Mouse (Mus musculus) CH12.LX (cell line): ENCODE results near the gene Ulk4. TPM values are rescaled to one million over a fixed set of nuclear protein-coding genes. Genes with fewer than 3 reads are reported as not detected.

Experiments used
- DNase-seq: peaks from one replicate; pipeline ENCODE4 v3.0.0-alpha.2; 2013; ENCODE audit errors: extremely low read depth
- H3K27ac ChIP-seq: 2 replicates; pipeline ENCODE4 v1.5.1; 2012; ENCODE audit warnings: low read depth, mild to moderate bottlenecking, control low read depth, moderate library complexity; ENCODE audit not compliant: insufficient read depth
- H3K27me3 ChIP-seq: replicated peaks from 2 replicates; pipeline ENCODE3; 2012; ENCODE audit warnings: inconsistent platforms
- H3K36me3 ChIP-seq, 2 experiments: replicated peaks in 1 of 2; 2 replicates each; pipeline versions ENCODE3 to v1.6.1; 2012; ENCODE audit warnings: inconsistent platforms in 1 of 2, low read length in 1 of 2, mild to moderate bottlenecking in 1 of 2, mixed read lengths in 1 of 2, moderate library complexity in 1 of 2; ENCODE audit not compliant: control insufficient read depth in 1 of 2, insufficient read depth in 1 of 2
- H3K4me1 ChIP-seq, 2 experiments: 2 replicates each; pipeline ENCODE4 v1.6.1; 2012; ENCODE audit warnings: inconsistent platforms in 1 of 2, moderate library complexity in 1 of 2; ENCODE audit not compliant: insufficient read depth in 2 of 2, control insufficient read depth in 1 of 2
- H3K4me2 ChIP-seq: 2 replicates; pipeline ENCODE4 v1.6.1; 2012; ENCODE audit warnings: low read depth, mild to moderate bottlenecking, control low read depth; ENCODE audit not compliant: poor library complexity, insufficient read depth, severe bottlenecking
- H3K4me3 ChIP-seq, 3 experiments: fragments of 150-350 bp in 1 of 3; sonication (generic) in 1 of 3; replicated peaks in 1 of 3; 2 replicates each; pipeline versions ENCODE3 to v1.5.1; 2011 to 2012; ENCODE audit warnings: low read depth in 2 of 3, low read length in 2 of 3, mild to moderate bottlenecking in 2 of 3, moderate library complexity in 2 of 3, control low read depth in 1 of 3, improper control_type of control experiment in 1 of 3, inconsistent platforms in 1 of 3, mixed read lengths in 1 of 3; ENCODE audit not compliant: poor library complexity in 1 of 3
- H3K79me2 ChIP-seq: replicated peaks from 2 replicates; pipeline ENCODE4 v1.6.1; 2012; ENCODE audit warnings: mild to moderate bottlenecking, moderate library complexity; ENCODE audit not compliant: control insufficient read depth, poor library complexity, insufficient read depth, severe bottlenecking; ENCODE audit errors: extremely low read depth
- H3K9ac ChIP-seq: 2 replicates; pipeline ENCODE4 v1.6.1; 2012; ENCODE audit warnings: low read depth, mild to moderate bottlenecking, control low read depth, moderate library complexity; ENCODE audit not compliant: insufficient read depth
- H3K9me3 ChIP-seq: replicated peaks from 2 replicates; pipeline ENCODE3; 2012; ENCODE audit warnings: low read length, inconsistent platforms, mixed read lengths
- BHLHE40 ChIP-seq: IDR thresholded peaks from 2 replicates; pipeline ENCODE4 v1.6.1; 2011; ENCODE audit warnings: mild to moderate bottlenecking, low read depth, low read length, improper control_type of control experiment
- CHD1 ChIP-seq: IDR thresholded peaks from 2 replicates; pipeline ENCODE4 v1.6.1; 2012; ENCODE audit warnings: low read depth, low read length, improper control_type of control experiment, inconsistent platforms
- CHD2 ChIP-seq: IDR thresholded peaks from 2 replicates; pipeline ENCODE4 v1.6.1; 2011; ENCODE audit warnings: low read length, improper control_type of control experiment
- CTCF ChIP-seq, 2 experiments: IDR thresholded peaks in 1 of 2; conservative IDR thresholded peaks in 1 of 2; 2 replicates each; pipeline ENCODE4 v1.5.1; 2011 to 2012; ENCODE audit warnings: low read depth in 2 of 2, low read length in 2 of 2, improper control_type of control experiment in 1 of 2, inconsistent platforms in 1 of 2, mild to moderate bottlenecking in 1 of 2, moderate library complexity in 1 of 2
- ELF1 ChIP-seq: IDR thresholded peaks from 2 replicates; pipeline ENCODE4 v1.6.1; 2014; ENCODE audit warnings: low read depth, mild to moderate bottlenecking, inconsistent platforms, low read length, improper control_type of control experiment
- EP300 ChIP-seq: IDR thresholded peaks from 2 replicates; pipeline ENCODE4 v1.6.1; 2011; ENCODE audit warnings: low read length, improper control_type of control experiment
- GABPA ChIP-seq: IDR thresholded peaks from 2 replicates; pipeline ENCODE4 v1.6.1; 2012; ENCODE audit warnings: low read depth, low read length, improper control_type of control experiment, inconsistent platforms; ENCODE audit not compliant: insufficient replicate concordance
- HCFC1 ChIP-seq: IDR thresholded peaks from 2 replicates; pipeline ENCODE4 v1.6.1; 2012; ENCODE audit warnings: low read depth, mild to moderate bottlenecking, inconsistent platforms, low read length, improper control_type of control experiment
- JUND ChIP-seq: conservative IDR thresholded peaks from 2 replicates; pipeline ENCODE4 v1.6.1; 2011; ENCODE audit warnings: low read depth, low read length, improper control_type of control experiment
- KAT2A ChIP-seq: IDR thresholded peaks from 2 replicates; pipeline ENCODE4 v1.6.1; 2012; ENCODE audit warnings: low read length, improper control_type of control experiment, inconsistent platforms; ENCODE audit not compliant: insufficient replicate concordance
- MAX ChIP-seq: IDR thresholded peaks from 2 replicates; pipeline ENCODE4 v1.6.1; 2011; ENCODE audit warnings: low read length, improper control_type of control experiment
- MAZ ChIP-seq: IDR thresholded peaks from 2 replicates; pipeline ENCODE4 v1.6.1; 2012; ENCODE audit warnings: low read depth, mild to moderate bottlenecking, inconsistent platforms, low read length, improper control_type of control experiment, moderate library complexity
- MXI1 ChIP-seq: IDR thresholded peaks from 2 replicates; pipeline ENCODE4 v1.6.1; 2011; ENCODE audit warnings: mild to moderate bottlenecking, low read depth, low read length, improper control_type of control experiment
- NELFE ChIP-seq: IDR thresholded peaks from 2 replicates; pipeline ENCODE4 v1.6.1; 2011; ENCODE audit warnings: low read depth, low read length, improper control_type of control experiment
- PAX5 ChIP-seq: IDR thresholded peaks from 2 replicates; pipeline ENCODE4 v1.6.1; 2012; ENCODE audit warnings: low read length, inconsistent platforms, mixed read lengths
- POLR2A ChIP-seq: IDR thresholded peaks from 2 replicates; pipeline ENCODE4 v1.6.1; 2011; ENCODE audit warnings: low read depth, mild to moderate bottlenecking, improper control_type of control experiment, low read length
- RCOR1 ChIP-seq: conservative IDR thresholded peaks from 2 replicates; pipeline ENCODE4 v1.6.1; 2012; ENCODE audit warnings: low read depth, mild to moderate bottlenecking, inconsistent platforms, low read length, improper control_type of control experiment
- SMC3 ChIP-seq: IDR thresholded peaks from 2 replicates; pipeline ENCODE4 v1.6.1; 2011; ENCODE audit warnings: low read depth, low read length, improper control_type of control experiment
- TCF12 ChIP-seq: IDR thresholded peaks from 2 replicates; pipeline ENCODE4 v1.6.1; 2014; ENCODE audit warnings: low read depth, mild to moderate bottlenecking, inconsistent platforms, low read length, improper control_type of control experiment
- UBTF ChIP-seq: IDR thresholded peaks from 2 replicates; pipeline ENCODE4 v1.6.1; 2012; ENCODE audit warnings: low read depth, mild to moderate bottlenecking, inconsistent platforms, low read length, improper control_type of control experiment, moderate library complexity
- USF2 ChIP-seq: conservative IDR thresholded peaks from 2 replicates; pipeline ENCODE4 v1.6.1; 2011; ENCODE audit warnings: low read depth, low read length, improper control_type of control experiment
- ZKSCAN1 ChIP-seq: IDR thresholded peaks from 2 replicates; pipeline ENCODE4 v1.6.1; 2012; ENCODE audit warnings: low read depth, inconsistent platforms, low read length, improper control_type of control experiment, borderline replicate concordance
- ZMIZ1 ChIP-seq: IDR thresholded peaks from 2 replicates; pipeline ENCODE4 v1.6.1; 2012; ENCODE audit warnings: low read depth, mild to moderate bottlenecking, inconsistent platforms, low read length, improper control_type of control experiment
- dilution Hi-C: fragments of 300-500 bp; cut with MboI; formaldehyde crosslinking; loops from 2 replicates; pipeline ENCODE4 v1.14.3; 2020; ENCODE audit warnings: low sequenced_read_pairs; ENCODE audit not compliant: extremely low pct_unique_long_range_greater_than_20kb, extremely low pct_ligation_motif_present
- in situ Hi-C: fragments of 300-500 bp; cut with MboI; formaldehyde crosslinking; loops from 3 replicates; pipeline ENCODE4 v1.14.3; 2019; ENCODE audit warnings: low sequenced_read_pairs, low pct_ligation_motif_present, low pct_unique_long_range_greater_than_20kb, mixed read lengths
- polyA plus RNA-seq: library from polyadenylated mRNA; unstranded; fragments of >175 nt; gene quantifications from 2 replicates; pipeline ENCODE4 v1.2.1, GENCODE M21; 2012; ENCODE audit warnings: low read depth; ENCODE audit not compliant: insufficient read length
- total RNA-seq, 2 experiments: library from RNA; depleted of rRNA; stranded (reverse); fragments of 300-350 nt in 1 of 2; fragments of >200 nt in 1 of 2; gene quantifications; 2 replicates each; pipeline ENCODE4 v1.2.3; 2012 to 2014

Ulk4 gene
- total and polyA plus RNA-seq, 3 experiments: 1.6 to 25.8 (median 18.5) TPM

DNA sequence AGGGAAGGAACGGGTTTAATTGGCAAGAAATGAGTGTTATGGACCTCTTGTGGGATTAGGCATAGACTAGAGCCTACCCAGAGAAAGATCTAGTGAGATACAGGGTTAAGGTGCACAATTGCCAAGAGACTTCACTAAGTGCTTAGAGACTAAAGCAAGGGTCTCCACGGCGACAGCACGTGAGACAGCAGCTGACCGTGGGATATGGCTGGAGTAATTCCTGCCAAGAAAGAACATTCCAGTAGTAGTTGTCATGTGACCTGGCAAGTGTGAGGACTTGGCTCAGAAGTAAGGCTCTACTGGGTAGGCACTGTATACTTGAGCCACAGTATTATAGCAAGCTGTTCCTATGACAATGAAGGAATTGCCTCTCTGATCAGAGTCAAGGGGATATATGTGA is 300.8 kb downstream of the Ulk4 start:
- dilution Hi-C loops (no loop called here), in situ Hi-C loops (no loop called here)
- Histone ChIP-seq H3K27me3 (no peaks in the 10 kb centered on the region), H3K36me3 (no peaks in the 10 kb centered on the region), H3K4me1 (peaks cover 4 to 10% of the 10 kb centered on the region in 2 experiments; a peak in 3 of 4 replicates), H3K79me2 (no peaks in the 10 kb centered on the region), H3K4me2 (no peak overlapping the region), H3K9ac (no peak overlapping the region), H3K9me3 (no peaks in the 10 kb centered on the region)
- TF ChIP-seq CHD1 (no peak), USF2 (no peak), ZMIZ1 (no peak), ZKSCAN1 (no peak), CTCF (conservative IDR thresholded peaks at IDR 0.05 in 1 of 2, IDR thresholded peaks at IDR 0.05 in 1 of 2; ENCODE audit: low read depth in 2 of 2, low read length in 2 of 2) (no peak)
- TF ChIP-seq, all 38 proteins: peak for 0
- no peak overlapping the region for H3K27ac ChIP-seq
- no peak overlapping the region for H3K4me3 ChIP-seq
- no peak for DNase-seq

- no peaks in the 10 kb centered on the region for H3K27me3 ChIP-seq
- no peaks in the 10 kb centered on the region for H3K79me2 ChIP-seq
- no peak for DNase-seq
- no peak overlapping the region for H3K4me2 ChIP-seq
- no peak for TF ChIP-seq RCOR1
- no peak for TF ChIP-seq CHD2
- TF ChIP-seq NELFE: no peak
- no peak for TF ChIP-seq MXI1
- TF ChIP-seq, all 38 proteins: peak for 0
- peaks cover 0 to 4% of the 10 kb centered on the region in 2 experiments for H3K36me3 ChIP-seq
- no peak overlapping the region for H3K9ac ChIP-seq
- H3K9me3 ChIP-seq: no peaks in the 10 kb centered on the region
- peaks cover 4 to 10% of the 10 kb centered on the region in 2 experiments; a peak in 3 of 4 replicates for H3K4me1 ChIP-seq
- H3K4me3 ChIP-seq: no peak overlapping the region
- no peak overlapping the region for H3K27ac ChIP-seq
- in situ Hi-C loops: no loop called here
- dilution Hi-C loops: no loop called here
Measured at GRCm38 (mm10) chr9:120974209-120974608, 302.8 kb downstream of the Ulk4 start.

DNA sequence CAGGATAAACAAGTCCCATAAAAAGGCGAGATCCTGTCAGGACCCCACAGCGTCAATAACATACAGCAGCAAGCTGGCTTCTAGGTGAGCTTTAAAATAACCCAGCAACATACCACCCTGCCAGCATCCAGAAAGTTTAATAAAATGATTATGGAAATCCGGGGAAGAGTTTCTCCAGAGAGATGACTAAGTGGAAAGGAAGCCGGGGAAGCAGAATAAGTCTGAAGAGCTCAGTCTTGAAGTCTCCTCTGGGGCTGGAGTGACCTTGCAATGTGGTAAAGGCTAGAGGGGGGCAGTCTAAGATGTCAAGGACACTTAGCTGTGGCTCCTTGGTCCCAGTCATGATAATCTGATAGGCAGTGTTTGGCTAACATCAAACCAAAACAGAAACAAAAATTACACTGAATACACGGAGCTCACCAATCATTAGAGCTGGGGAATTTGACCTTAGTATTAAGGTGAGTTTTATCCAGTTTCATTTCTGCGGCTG is 303.9 kb downstream of the Ulk4 start:
- Histone ChIP-seq H3K27ac (no peak overlapping the region), H3K4me3 (no peak overlapping the region), H3K9me3 (no peaks in the 10 kb centered on the region), H3K36me3 (peaks cover 7 to 16% of the 10 kb centered on the region in 2 experiments), H3K79me2 (no peaks in the 10 kb centered on the region), H3K27me3 (no peaks in the 10 kb centered on the region), H3K4me1 (peaks cover 4 to 10% of the 10 kb centered on the region in 2 experiments; a peak in 3 of 4 replicates), H3K9ac (no peak overlapping the region), H3K4me2 (no peak overlapping the region)
- no peak for DNase-seq
- TF ChIP-seq MXI1 (no peak), POLR2A (no peak), EP300 (no peak), HCFC1 (no peak), NELFE (no peak), UBTF (no peak), KAT2A (no peak), GABPA (no peak), ZKSCAN1 (no peak), ELF1 (no peak), MAZ (no peak), SMC3 (no peak), TCF12 (no peak), BHLHE40 (no peak), CTCF (conservative IDR thresholded peaks at IDR 0.05 in 1 of 2, IDR thresholded peaks at IDR 0.05 in 1 of 2; ENCODE audit: low read depth in 2 of 2, low read length in 2 of 2) (no peak), RCOR1 (no peak), PAX5 (no peak), USF2 (no peak), JUND (no peak), MAX (no peak)
- in situ Hi-C loops: no loop called here
- dilution Hi-C loops: no loop called here
